Mouse (Mus musculus): ENCODE measurements around the gene Nkx2-4. TPM values are rescaled to one million over a fixed set of nuclear protein-coding genes. Genes with fewer than 3 reads are reported as not detected.

Gene Nkx2-4
- polyA plus RNA-seq, 2 experiments: not detected

DNA sequence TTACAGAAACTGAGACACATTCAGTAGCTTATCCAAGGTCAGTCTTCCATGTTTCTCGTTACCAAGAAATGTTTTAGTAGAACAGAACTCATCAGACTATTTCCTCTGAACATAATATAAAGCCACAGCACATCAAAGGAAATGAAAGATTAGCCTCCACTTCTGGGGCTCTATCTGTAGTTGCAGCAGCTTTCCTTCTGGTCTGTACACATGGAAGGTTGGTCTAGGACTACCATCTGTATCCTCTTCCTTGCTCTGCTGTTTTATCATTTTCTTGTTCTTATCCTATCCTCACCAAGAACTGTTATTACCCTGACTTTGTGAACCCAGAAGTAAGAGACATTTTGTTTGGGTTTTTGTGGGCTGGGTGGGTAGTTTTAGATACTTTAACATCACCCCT, 14.9 kb downstream of the Nkx2-4 start:
- ATAC-seq (ENCODE audit: insufficient read depth) (no peak), DNase-seq (ENCODE audit: low read depth in 3 of 3, low spot score in 3 of 3) (no peak)
- Histone ChIP-seq H3K9ac (replicated peaks) (no peak overlapping the region), H3K27ac (no peak overlapping the region), H3K36me3 (replicated peaks; ENCODE audit: control insufficient read depth, insufficient read depth, low read depth) (peaks cover 5% of the 10 kb centered on the region), H3K4me2 (ENCODE audit: low read depth) (no peak overlapping the region), H3K27me3 (ENCODE audit: control insufficient read depth, insufficient read depth, low read length) (no peaks in the 10 kb centered on the region), H3K4me1 (replicated peaks; ENCODE audit: control insufficient read depth in 2 of 2, insufficient read depth in 2 of 2, low read length in 1 of 2) (peaks cover 0 to 6% of the 10 kb centered on the region in 2 experiments; a peak in 1 of 4 replicates), H3K4me3 (ENCODE audit: insufficient read depth in 1 of 2, low read depth in 2 of 2, low read length in 2 of 2) (no peak overlapping the region), H3K9me3 (ENCODE audit: control insufficient read depth, low read length) (no peaks in the 10 kb centered on the region)
- WGBS (ENCODE audit: insufficient replicate concordance): 30% methylated on average over 1 of the region's 1 CpGs
- TF ChIP-seq CTCF (IDR thresholded peaks at IDR 0.05; ENCODE audit: low read depth) (no peak), EP300 (IDR thresholded peaks at IDR 0.05; ENCODE audit: low read depth) (no peak)

GRCm38 (mm10) chr2:147069077-147069476, 16.2 kb downstream of the Nkx2-4 start:
- TF ChIP-seq EP300 (IDR thresholded peaks at IDR 0.05; ENCODE audit: low read depth) (no peak), CTCF (IDR thresholded peaks at IDR 0.05; ENCODE audit: low read depth) (no peak)
- no peaks in the 10 kb centered on the region for H3K9me3 ChIP-seq (ENCODE audit: control insufficient read depth, low read length)
- H3K9ac ChIP-seq (replicated peaks): no peak overlapping the region
- no peaks in the 10 kb centered on the region for H3K27me3 ChIP-seq (ENCODE audit: control insufficient read depth, insufficient read depth, low read length)
- peaks cover 0 to 6% of the 10 kb centered on the region in 2 experiments; a peak in 1 of 4 replicates for H3K4me1 ChIP-seq (replicated peaks; ENCODE audit: control insufficient read depth in 2 of 2, insufficient read depth in 2 of 2, low read length in 1 of 2)
- H3K4me3 ChIP-seq (ENCODE audit: insufficient read depth in 1 of 2, low read depth in 2 of 2, low read length in 2 of 2): no peak overlapping the region
- peaks cover 7% of the 10 kb centered on the region for H3K36me3 ChIP-seq (replicated peaks; ENCODE audit: control insufficient read depth, insufficient read depth, low read depth)
- DNase-seq (ENCODE audit: low read depth in 3 of 3, low spot score in 3 of 3) (no peak), ATAC-seq (ENCODE audit: insufficient read depth) (no peak)
- no peak overlapping the region for H3K27ac ChIP-seq
- WGBS (ENCODE audit: insufficient replicate concordance): 60% methylated on average over 1 of the region's 1 CpGs
- no peak overlapping the region for H3K4me2 ChIP-seq (ENCODE audit: low read depth)

GRCm38 (mm10) chr2:147067480-147068246, 17.6 kb downstream of the Nkx2-4 start:
- Histone ChIP-seq H3K27ac (no peak overlapping the region), H3K4me1 (replicated peaks; ENCODE audit: control insufficient read depth in 2 of 2, insufficient read depth in 2 of 2, low read length in 1 of 2) (peaks cover 0 to 6% of the 10 kb centered on the region in 2 experiments; a peak in 1 of 4 replicates), H3K4me2 (ENCODE audit: low read depth) (no peak overlapping the region), H3K27me3 (ENCODE audit: control insufficient read depth, insufficient read depth, low read length) (no peaks in the 10 kb centered on the region), H3K9me3 (ENCODE audit: control insufficient read depth, low read length) (no peaks in the 10 kb centered on the region), H3K9ac (replicated peaks) (no peak overlapping the region), H3K36me3 (replicated peaks; ENCODE audit: control insufficient read depth, insufficient read depth, low read depth) (peaks cover 10% of the 10 kb centered on the region), H3K4me3 (ENCODE audit: insufficient read depth in 1 of 2, low read depth in 2 of 2, low read length in 2 of 2) (no peak overlapping the region)
- 31% methylated on average over 1 of the region's 1 CpGs for WGBS (ENCODE audit: insufficient replicate concordance)
- DNase-seq (ENCODE audit: low read depth in 3 of 3, low spot score in 3 of 3) (peak; percentile 10 to 25 (median 10)), ATAC-seq (ENCODE audit: insufficient read depth) (peak; percentile 60)
- no peak for TF ChIP-seq CTCF (IDR thresholded peaks at IDR 0.05; ENCODE audit: low read depth)

GRCm38 (mm10) chr2:147053229-147053892, 31.9 kb downstream of the Nkx2-4 start:
- TF ChIP-seq CTCF (IDR thresholded peaks at IDR 0.05; ENCODE audit: low read depth) (no peak), EP300 (IDR thresholded peaks at IDR 0.05; ENCODE audit: low read depth) (no peak)
- Histone ChIP-seq H3K4me2 (ENCODE audit: low read depth) (no peak overlapping the region), H3K9me3 (ENCODE audit: control insufficient read depth, low read length) (no peaks in the 10 kb centered on the region), H3K4me1 (replicated peaks; ENCODE audit: control insufficient read depth in 2 of 2, insufficient read depth in 2 of 2, low read length in 1 of 2) (no peaks in the 10 kb centered on the region), H3K4me3 (ENCODE audit: insufficient read depth in 1 of 2, low read depth in 2 of 2, low read length in 2 of 2) (no peak overlapping the region), H3K9ac (replicated peaks) (no peak overlapping the region), H3K36me3 (replicated peaks; ENCODE audit: control insufficient read depth, insufficient read depth, low read depth) (peaks cover 25% of the 10 kb centered on the region), H3K27ac (no peak overlapping the region), H3K27me3 (ENCODE audit: control insufficient read depth, insufficient read depth, low read length) (no peaks in the 10 kb centered on the region)
- no peak for ATAC-seq (ENCODE audit: insufficient read depth)
- DNase-seq (ENCODE audit: low read depth in 3 of 3, low spot score in 3 of 3): no peak
- WGBS (ENCODE audit: insufficient replicate concordance): 77% methylated on average over 2 of the region's 2 CpGs

DNA sequence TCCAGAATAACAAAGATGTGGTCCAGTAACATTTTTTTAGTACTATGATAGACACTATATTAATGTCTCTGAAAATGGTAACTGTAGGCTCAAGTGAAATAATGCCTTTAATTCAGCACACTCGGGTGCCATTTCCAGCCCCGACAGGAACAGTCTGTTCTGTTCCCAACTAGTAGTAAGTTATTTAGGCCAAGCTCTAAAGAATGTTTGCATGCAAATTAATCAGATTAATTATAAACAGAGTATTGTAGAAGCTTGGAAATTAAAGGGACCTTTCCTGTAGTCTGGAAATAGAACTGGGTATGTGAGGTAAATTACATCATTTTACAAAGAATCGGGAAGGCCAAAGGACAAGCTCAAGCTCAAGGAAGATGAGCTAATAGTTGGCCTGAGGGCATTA, 38.2 kb downstream of the Nkx2-4 start:
- Histone ChIP-seq H3K4me1 (replicated peaks; ENCODE audit: control insufficient read depth in 2 of 2, insufficient read depth in 2 of 2, low read length in 1 of 2) (no peaks in the 10 kb centered on the region), H3K4me2 (ENCODE audit: low read depth) (no peak overlapping the region), H3K27me3 (ENCODE audit: control insufficient read depth, insufficient read depth, low read length) (no peaks in the 10 kb centered on the region), H3K36me3 (replicated peaks; ENCODE audit: control insufficient read depth, insufficient read depth, low read depth) (peaks cover 13% of the 10 kb centered on the region), H3K9me3 (ENCODE audit: control insufficient read depth, low read length) (no peaks in the 10 kb centered on the region), H3K9ac (replicated peaks) (no peak overlapping the region), H3K4me3 (ENCODE audit: insufficient read depth in 1 of 2, low read depth in 2 of 2, low read length in 2 of 2) (no peak overlapping the region), H3K27ac (no peak overlapping the region)
- DNase-seq (ENCODE audit: low read depth in 3 of 3, low spot score in 3 of 3) (no peak), ATAC-seq (ENCODE audit: insufficient read depth) (no peak)
- no peak for TF ChIP-seq CTCF (IDR thresholded peaks at IDR 0.05; ENCODE audit: low read depth)
- no peak for TF ChIP-seq EP300 (IDR thresholded peaks at IDR 0.05; ENCODE audit: low read depth)
- WGBS (ENCODE audit: insufficient replicate concordance): 76% methylated on average over 3 of the region's 3 CpGs

Data from liver, embryonic 14.5 days (tissue).